Mouse (Mus musculus) layer of hippocampus, adult 11-12 months (tissue): ENCODE results near the gene Kdm2b.

Source experiments
- DNase-seq: peaks from one replicate; pipeline ENCODE4 v3.0.0; 2022; ENCODE audit warnings: low spot score

Gene Kdm2b

DNA sequence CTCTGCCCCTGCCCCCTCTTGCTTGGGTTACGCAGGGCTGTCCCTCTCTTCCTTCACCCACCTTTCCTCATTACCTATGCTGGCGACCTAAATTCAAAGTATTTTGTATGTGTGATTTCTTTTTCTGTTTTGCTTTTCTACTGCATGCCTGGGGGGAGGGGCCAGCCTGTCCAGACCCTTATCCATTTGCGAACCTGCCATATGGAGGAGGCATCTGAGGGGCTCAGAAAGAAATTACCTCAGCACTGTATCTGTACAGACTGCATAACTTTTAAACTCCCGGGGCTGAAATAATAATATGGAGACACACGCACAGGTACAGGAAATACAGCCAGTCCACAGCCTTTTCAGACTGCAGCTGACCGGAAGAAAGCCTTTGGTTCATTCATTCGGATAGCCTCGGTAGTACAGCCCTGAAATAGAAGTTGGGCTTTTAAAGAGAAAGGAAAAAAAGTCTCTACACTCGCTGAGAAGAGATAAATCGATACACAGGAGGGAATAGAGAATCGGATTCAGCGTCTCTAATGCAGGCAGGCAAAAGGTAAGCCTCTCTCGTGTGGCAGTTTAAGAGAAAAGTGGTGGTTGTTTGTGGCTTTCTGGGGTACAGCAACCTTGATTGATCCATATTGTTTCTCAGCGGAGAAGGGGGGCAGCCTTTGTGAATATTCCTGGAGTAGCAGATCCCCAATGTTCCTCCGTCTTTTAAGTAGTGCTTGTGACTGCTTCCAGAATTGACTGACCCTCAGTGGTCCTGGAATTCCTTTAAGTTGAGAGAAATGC, at the start of gene Kdm2b:
TSS of gene Kdm2b (minus strand) at position 273 of the 780 bp plus-strand sequence.
- no peak for DNase-seq

DNA sequence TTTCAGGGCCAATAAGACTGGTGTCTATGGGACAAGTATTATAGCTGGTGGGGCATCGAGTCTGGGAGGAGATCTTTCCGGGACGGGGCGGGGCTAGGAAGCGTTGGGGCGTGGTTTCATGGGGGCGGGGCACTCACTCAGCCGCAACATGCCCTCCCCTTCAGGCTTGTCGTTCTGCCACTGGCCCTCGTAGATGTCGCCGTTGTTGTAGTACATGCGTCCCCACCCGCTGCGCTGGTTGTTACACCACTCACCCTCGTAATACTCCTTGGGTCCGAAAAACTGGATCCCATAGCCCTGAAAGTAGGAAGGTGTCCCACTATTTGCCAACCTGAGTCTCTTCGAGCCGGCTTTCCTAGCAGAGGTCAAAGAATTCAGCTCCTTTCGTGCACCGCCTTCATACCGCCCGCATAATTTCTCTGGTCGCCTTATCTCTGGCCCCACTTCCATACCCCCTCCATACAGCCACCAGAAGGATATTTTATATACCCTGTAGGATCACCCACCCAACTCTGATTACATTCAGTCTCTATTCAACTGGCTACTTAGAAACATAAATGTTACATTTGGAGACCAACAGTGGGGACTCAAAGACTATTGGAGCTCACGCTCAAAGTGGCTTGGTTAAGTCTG, 49.6 kb upstream of the Kdm2b start:
- peak; percentile 47 for DNase-seq

DNA sequence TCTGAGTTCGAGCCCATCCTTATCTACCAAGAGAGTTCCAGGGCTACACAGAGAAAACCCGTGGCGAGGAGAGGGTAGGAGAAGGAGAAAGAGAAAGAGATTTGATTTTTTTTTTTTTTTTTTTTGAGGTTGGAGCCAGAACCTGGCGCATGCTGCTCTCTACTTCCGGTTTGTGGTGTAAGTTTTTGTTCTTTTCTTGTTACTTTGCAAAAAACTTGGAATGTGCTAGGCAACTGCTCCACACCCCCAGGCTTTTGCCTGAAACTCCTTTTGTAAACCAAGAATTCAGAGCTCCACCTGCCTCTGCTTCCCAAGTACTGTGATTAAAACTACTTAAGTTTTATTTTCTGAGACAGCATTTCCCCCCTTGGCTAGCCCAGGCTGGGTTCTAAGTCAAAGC, 48.5 kb upstream of the Kdm2b start:
- no peak for DNase-seq

DNA sequence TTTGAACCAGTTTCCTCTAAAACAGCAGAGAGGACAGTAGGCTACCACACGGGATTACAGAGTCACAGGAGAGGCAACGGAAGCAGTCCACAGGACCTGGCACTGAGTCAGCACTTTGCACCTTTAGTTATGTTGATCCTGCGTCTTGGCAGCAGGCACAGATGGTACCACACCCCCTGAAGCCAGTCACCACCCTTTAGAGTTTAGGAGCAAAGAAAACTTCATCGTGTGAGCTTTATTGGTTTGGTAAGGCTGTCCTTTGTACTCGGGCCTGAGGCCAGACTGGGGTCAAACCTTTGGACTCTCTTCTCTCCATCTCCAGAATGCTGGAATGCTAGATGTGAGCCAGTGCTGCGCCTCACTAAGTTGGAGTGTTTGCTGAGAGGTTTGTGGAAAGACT, 45.9 kb upstream of the Kdm2b start:
- DNase-seq = no peak

DNA sequence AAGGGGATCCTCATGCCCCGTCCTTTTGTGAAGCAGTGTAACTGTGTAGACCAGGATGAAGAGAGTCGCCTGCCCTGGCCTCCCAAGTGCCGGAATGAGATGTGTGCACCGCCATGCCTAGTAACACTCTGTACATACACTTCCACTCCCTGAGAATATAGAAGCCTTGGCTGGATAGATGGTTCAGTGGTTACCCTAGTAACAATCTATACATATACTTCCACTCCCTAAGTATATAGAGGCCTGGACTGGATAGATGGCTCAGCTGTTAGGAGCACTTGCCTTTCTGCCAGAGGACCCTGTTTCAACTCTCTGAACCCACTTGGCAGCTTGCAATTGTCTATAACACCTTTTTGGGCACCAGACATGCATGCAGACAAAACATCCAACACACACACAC, 45.5 kb upstream of the Kdm2b start:
- DNase-seq = no peak

DNA sequence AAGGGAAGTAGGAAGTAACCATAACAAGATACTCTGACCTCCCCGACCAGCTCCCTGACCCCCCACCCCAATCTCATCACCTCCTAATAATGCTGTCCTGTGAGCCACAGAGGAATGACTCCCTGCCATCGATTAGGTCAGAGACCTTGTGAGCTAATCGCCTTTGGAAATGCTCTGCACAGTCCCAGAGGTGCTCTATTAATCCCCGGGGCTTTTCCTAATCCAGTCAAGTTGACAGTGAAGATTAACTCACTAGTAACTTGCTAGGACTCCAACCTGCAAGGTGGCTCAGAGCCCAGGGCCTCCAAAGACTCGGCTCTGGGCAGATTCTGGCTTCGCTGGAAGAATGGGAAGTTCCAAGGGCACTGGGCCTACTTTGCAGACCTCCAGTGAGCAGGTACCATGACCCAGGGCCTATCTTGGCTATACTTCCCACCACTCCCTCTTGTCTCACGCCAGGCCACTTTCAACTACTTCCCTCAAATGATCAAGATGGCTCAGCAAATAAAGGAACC, 44.1 kb upstream of the Kdm2b start:
- no peak for DNase-seq

DNA sequence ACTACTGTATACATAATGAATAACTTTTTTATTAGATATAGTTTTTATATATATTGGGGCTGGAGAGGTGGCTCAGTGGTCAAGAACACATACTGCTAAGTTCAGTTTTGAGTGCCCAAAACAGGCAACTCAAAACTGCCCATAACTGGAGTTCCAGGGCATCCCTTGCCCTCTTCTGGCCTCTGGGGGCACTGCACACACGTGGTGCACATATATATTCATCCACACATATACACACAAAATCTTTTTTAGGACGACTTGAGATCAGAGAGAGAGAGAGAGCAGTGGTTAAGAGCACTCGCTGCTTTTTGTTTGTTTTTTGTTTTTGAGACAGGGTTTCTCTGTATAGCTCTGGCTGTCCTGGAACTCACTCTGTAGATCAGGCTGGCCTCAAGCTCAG, 41.7 kb upstream of the Kdm2b start:
- DNase-seq = no peak

DNA sequence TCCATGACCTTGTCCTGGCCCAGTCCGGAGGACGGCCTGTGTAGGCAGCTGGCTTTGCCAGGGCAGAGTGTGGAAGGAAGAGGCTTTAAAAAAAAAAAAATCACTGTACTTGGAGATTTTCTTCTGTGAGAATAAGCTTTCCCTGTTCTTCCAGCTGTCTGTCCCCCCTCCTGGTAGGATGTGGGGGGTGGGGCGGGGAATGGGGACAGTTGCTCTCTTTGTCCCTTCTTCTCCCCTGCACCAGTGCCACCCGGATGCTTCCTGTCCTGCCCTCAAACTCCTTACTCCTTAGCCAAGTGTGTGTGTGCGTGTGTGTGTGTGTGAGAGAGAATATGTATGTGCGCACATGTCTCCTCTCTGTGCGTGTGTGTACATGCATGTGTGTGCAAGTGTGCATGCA, 40.1 kb upstream of the Kdm2b start:
- no peak for DNase-seq

DNA sequence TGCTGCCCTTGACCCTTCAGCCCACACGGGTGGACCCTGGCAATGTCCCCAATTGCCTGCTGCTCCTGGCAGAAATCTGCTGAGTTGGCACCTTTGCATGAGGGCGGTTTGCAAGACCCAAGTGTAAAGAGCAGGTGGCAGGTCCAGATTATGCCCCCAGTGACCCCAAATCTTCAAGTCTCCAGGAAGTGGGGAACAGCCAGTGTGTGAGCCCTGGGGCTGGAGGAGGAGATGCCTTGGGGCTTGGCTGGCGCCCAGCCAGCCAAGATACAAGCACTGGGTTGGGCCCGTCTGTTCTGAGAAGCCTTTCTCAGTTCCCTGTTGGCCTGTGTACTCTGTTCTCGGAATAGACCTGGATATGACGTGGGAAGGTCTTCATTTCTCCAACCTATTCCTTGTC, 37.8 kb upstream of the Kdm2b start:
- peak; percentile 41 for DNase-seq

DNA sequence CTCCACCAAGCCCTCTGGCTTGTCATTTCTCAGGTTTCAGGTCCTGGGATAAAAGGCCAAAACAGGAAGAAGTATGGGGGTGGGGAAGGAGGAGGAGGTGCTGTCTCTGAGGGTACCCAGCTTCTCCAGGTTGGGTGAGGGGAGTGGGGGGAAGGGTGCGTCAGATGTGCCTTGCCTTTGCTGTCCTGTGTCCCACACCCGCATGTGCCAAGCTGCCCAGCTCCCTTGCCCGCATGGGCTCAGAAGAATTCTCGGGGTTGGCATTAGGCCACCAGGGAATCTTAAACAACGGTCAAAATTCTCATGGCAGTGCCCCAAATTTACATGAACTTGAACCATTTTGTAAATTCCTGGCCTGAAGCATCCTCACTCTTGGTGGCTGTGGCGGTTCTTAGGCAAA, 36.8 kb upstream of the Kdm2b start:
- no peak for DNase-seq

DNA sequence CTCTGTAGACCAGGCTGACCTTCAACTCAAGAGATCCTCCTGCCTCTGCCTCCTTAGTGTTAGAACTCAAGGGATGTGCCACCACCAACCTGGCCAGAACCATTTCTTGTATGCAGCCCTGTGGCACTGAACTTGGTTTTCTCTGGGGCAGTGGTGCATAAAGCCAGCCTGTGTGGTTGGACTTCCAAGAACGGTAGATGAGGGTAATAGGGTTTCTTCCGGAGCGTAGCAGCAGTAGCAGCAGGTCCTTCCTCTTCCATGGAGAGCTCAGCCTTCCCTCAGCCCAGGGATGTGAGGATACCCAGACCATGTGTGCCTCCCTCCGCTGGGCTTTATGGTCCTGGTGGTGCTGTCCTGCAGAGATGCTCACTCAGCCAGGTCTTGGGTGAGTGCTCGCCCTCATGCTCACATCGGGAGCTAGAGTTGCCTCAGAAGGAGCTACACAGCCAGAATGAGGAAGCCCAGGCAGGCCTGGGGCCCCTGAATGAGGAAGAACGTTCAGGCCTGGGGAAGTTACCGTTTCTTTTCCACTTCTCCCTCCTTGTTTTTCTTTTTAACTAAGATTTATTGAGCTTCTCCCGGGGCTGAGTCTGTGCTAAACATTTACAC, 35.4 kb upstream of the Kdm2b start:
- DNase-seq = peak; percentile 47

DNA sequence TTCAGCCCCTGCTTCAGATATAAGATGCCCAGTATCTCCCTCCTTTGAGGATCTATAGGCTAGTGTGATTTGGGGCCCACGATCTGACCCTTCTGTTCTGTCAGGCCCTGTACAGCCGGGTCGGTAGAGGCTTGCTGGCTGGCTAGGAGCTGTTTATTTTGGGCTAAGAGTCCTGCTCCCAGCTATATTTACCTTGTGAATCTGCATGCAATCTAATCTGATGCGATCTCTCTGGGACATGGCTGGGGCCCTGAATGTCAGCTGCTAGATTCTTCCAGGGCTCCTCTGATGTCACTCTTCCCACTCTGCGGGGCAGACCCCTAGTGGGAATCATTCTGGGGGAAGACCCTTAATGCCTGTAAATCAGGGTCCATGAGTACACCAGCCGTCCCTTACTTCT, 34.7 kb upstream of the Kdm2b start:
- DNase-seq = no peak

DNA sequence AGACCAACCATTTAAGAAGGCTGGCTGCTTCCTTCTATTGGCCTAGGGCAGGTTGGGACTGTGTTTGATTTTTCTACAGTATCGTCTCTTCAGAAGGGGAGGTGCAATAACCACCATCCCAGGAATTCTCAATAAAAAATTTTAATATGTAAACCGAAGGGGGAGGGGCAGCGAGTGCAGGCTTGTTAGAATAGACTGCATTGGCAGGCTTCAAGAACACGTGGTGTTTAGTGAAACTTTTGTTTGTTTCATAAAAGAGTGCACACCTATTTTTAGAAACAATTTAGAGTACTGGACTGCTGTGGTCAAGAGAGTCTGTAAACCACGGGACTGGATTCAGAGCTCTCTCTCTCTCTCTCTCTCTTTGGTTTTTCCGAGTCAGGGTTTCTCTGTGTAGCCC, 33.4 kb upstream of the Kdm2b start:
- DNase-seq = no peak

DNA sequence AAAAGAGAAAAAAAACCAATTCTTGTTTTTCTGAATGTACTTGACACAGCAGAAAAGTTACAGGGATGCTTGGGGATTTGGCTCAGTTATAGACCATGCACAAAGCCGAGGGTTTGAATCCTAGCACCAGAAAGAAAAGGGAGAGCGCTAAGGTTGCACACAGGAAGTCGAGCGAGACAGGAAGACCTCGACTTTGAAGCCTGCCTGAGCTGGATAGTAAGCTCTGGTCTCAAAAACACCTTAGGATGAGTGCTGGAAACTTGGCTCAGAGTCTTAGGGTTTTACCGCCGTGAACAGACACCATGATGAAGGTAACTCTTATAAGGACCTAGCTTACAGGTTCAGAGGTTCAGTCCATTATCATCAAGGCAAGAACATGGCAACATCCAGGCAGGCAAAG, 31.8 kb upstream of the Kdm2b start:
- no peak for DNase-seq

DNA sequence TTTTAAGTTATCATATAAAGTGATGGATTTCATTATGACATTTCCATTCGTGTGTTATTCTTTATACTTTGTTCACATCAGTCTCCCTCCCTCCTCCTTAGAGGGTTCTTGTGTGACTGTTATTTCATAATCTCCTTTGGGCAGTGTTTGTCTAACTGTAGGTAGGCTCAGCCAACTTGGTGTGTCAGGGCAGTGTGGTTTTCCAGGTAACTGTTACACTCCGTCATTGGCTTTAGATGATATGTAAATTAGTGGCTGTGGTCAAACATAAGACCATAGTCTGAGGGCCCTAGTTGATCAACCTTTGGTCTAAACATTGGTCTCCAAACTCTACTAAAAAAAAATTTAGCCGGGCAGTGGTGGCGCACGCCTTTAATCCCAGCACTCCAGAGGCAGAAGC, 30.8 kb upstream of the Kdm2b start:
- no peak for DNase-seq

DNA sequence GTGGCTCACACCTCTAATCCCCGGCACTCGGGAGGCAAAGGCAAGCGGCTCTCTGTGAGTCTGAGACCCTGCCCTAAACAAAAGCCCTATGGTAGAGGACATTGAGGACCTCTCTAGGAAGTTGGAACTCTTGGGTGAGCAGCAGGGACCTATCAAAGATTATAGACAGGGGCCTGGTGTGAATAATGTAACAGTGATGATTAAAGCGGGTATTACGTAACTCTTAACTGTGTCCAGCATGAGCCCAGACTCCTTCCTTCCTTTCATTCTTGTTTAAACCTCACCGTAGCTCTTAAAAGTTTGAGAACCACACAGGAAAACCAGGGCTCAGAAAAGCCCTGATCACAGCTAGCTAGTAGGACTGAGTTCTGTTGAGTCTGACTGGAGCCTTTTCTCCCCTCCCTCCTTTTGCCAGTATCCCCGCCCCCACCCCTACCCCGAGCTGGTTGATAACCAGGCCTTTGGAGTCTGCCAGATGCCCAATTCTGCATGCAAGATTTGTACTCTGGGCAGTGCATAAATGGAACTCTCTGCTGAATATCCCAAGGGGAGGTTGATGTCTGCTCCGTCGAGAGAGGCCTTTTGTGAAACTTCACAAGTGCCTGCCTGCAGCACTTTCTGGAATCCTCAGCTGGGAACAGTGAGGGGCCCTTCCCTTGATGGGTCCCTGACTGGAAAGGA, 29.9 kb upstream of the Kdm2b start:
- DNase-seq = no peak

DNA sequence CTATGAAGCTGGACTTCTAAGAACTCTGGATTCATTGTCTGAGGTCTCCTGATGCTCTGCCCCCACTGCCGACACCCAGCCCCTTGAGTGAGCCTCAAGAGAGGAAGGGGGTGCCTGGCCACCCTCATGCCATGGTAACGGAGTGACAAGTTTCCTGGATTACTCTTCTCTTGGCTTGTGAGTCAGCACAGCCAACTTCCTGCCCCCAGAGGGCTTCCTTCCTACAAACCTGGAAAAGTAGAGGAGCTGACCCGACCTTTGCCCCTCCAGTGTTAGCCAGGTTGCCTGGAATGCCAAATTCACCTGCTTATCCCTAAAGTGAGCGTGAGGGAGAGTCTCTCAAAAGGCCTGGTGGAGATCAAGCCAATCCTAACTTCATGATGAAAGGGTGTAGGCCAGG, 27.9 kb upstream of the Kdm2b start:
- no peak for DNase-seq

DNA sequence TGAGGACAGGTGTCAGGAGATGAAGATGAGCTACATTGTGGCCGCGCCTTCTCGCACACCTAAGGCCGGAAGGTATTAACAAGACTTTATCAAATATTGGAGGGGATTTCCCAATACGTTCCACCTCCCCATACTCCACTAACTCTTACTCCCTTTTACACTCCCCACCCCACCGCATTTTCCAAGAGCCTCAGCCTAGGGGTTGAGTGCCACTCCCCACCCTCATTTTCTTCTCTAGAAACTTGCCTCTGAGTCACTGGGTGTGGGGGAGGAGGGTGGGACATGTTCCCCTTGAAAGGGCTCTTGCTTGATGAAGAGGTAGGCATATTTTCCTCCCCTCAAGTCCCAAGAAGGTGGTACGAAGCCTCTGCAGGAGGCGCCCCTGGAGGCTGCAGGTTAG, 26.3 kb upstream of the Kdm2b start:
- DNase-seq = no peak

DNA sequence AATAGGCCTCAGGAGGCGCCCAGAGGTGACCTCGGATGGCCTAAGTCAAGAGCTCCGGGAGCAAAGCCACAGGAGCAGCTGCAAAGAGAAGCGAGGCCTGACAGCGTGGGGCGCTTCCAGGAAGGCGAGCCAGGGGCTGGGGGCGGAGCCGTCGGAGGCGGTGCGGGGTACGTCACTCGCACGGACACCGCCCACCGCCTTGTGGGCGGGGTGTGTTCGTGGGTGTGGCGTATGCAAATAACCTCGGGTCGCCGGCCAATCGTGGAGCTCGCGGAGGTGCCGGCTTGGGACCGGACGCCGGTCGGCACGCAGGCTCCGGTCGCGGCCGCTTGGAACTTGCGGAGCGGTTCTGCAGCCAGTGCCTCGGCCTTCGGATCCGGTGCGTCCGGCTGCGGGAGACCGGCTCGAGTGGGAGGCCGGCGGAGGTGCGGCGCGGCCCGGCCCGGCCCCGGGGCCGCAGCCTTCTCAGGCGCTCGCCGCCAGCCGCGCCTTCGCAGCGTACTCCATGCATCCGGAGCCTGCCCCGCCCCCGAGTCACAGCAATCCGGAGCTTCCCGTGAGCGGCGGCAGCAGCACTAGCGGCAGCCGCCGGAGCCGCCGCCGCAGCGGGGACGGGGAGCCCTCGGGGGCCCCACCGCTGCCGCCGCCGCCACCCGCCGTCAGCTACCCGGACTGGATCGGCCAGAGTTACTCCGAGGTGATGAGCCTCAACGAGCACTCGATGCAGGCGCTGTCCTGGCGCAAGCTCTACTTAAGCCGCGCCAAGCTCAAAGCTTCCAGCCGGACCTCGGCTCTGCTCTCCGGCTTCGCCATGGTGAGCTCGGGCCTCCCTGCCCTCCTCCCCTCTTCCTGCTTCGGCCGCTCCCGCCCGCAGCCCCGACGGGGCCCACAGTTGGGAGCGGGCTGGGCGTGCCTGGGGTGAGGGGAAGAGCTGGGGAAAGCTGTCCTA, 25.4 kb upstream of the Kdm2b start, which contains the start of gene Orai1:
TSS of gene Orai1 (plus strand) at position 322 of the 949 bp plus-strand sequence.
- DNase-seq = peak; percentile 99

DNA sequence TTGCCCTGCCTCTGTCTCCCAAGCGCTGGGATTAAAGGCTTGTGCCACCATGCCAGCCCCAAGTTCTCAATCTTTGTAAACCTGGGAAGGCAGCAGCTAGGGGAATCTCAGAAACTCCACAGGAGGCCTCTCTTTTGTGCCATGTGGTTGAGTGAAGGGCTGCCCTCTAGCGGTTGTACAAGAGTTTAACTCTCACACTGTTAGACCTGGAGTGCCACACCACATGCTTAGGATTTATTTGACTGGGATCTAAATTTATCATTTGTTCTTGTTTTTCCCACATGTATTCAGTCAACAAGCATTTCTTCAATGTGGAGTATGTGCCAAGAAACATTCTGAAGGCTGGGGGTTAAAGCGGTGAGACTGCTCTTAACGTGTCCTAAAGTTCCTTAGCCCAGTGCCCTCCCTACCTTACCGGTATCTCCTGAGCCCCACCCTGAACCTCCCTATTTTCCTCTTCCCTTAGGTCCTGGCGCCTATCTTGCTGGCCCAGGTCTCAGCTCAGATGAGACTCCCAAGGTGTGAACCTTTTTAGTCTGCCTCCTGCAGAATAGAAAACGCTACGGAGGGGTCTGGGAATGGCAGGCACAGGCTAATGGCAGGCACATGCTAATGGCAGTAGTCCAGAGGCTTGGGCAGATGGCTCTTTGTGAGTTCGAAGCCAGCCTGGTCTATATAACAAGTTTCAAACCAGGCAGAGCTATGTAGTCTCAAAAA, 24.1 kb upstream of the Kdm2b start:
- DNase-seq = peak; percentile 78

DNA sequence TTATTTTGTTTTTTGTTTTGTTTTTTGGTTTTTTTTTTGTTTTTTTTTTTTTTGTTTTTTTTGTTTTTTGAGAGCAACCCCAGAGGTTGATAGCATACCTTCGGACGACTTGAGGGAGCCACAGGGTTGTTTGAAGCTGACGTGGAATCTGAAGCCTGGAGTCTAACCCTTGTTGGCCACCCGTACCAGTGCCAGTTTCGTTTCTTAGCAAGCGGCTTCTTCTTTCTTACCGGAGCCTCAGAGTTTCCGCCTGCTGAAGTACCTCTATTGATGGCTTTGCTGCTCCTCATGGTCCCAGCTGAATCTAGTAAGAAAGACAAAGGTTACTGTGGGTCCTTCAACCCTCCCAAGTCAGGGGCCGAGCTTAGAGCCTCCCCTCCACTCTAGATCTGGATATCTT, 22.1 kb upstream of the Kdm2b start:
- DNase-seq = peak; percentile 21
